Mouse (Mus musculus): ENCODE results near the gene Apoa2. TPM values are rescaled to one million over a fixed set of nuclear protein-coding genes. Genes with fewer than 3 reads are reported as not detected.

Apoa2 gene
- polyA plus RNA-seq (2014; fragmentation: Nextera tagmentation; extraction: Ambion mirVana), result 13.6 and 55.4 TPM in 2 replicates

DNA sequence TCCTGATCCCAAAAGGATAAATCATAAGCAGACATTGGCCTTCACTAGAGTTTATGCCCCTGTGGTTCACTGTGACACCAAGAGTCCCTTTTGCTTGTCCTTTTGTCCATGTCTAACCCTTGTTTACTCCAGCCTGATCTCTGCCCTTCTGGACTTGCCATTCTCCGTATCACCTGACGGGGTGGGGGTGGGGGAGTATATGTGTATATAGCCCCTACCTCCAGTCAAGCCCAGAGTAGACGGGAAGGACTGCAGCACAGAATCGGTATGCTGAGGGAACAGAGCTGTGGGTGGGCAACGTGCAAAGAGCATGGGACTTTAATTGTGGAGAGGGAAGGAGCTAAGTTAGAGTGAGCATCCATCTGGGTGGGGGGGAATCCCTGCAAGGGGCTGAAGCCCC is at the start of gene Apoa2:
TSS of gene Apoa2 (plus strand) at position 198 of the 400 bp plus-strand sequence.
- Histone ChIP-seq H3K27me3 (ENCODE audit: control insufficient read depth, insufficient read depth, low read length) (no peaks in the 10 kb centered on the region), H3K27ac (ENCODE audit: low read depth, low read length) (no peak within 1 kb of the TSS), H3K36me3 (ENCODE audit: control insufficient read depth, insufficient read depth, low read length) (peaks cover 2% of the 10 kb centered on the region), H3K4me2 (no peak within 1 kb of the TSS), H3K4me1 (ENCODE audit: control insufficient read depth, insufficient read depth, low read length) (peaks cover 13% of the 10 kb centered on the region), H3K4me3 (ENCODE audit: low read depth, low read length) (no peak within 1 kb of the TSS), H3K9ac (ENCODE audit: low read depth, low read length) (no peak within 1 kb of the TSS), H3K9me3 (replicated peaks; ENCODE audit: control insufficient read depth, low read length) (no peaks in the 10 kb centered on the region)
- WGBS (ENCODE audit: insufficient replicate concordance), result 77% methylated on average over 5 of the region's 5 CpGs
- no peak for ATAC-seq (replicated peaks; ENCODE audit: insufficient number of reproducible peaks, low FRiP score, low TSS enrichment)

DNA sequence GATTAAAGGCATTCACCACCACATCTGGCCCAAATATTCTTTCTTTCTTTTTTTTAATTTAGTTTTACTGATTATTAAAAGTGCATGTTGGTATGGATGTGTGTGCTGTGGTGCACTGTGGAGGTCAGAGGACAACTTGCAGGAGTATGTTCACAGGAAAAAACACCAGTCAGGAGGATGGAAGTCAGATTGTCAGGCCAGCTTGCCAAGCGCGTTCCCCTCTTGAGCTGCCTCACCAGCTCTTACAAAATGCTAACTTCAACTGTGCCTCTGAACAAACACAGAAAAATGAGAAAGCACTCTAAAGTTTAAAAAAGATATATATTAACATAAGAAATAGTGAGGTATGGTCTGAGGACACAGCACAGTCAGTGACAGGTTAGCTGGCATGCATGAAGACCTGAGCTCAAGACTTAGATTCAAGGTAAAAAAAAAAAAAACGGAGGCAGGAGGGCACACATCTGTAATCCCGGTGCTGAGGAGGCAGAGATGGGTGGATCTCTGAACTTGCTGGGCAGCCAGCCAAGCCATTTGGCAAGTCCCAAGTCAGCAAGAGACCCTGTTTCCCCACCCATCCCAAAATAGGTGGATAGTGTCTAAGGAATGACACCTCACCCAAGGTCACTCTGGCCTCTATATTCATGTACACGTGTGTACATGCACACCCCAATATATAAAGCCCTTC is 45.2 kb upstream of the Apoa2 start:
- no peaks in the 10 kb centered on the region for H3K27me3 ChIP-seq (ENCODE audit: control insufficient read depth, insufficient read depth, low read length)

DNA sequence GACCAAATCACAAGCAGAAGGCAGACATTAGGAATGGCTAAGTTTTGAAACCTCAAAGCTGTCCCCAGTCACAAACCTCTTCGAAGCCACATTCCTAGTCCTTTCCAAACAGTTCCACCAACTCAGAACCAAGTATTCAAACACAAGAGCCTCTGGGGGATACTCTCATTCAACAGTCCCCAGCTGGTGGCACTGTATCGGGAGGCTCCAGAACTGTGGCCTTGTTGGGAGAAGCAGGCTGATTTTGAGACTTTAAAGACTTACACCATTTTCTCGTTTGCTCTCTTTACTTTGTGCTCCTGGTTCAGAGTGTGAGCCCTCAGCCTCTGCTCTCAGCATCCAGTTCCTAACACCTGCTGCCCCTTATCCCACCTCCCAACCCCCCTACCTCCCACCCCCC is 41.8 kb upstream of the Apoa2 start:
- no peak overlapping the region for H3K9ac ChIP-seq (ENCODE audit: low read depth, low read length)
- H3K36me3 ChIP-seq (ENCODE audit: control insufficient read depth, insufficient read depth, low read length), result no peaks in the 10 kb centered on the region
- no peak for ATAC-seq (replicated peaks; ENCODE audit: insufficient number of reproducible peaks, low FRiP score, low TSS enrichment)
- no peak overlapping the region for H3K4me3 ChIP-seq (ENCODE audit: low read depth, low read length)
- H3K27me3 ChIP-seq (ENCODE audit: control insufficient read depth, insufficient read depth, low read length), result no peaks in the 10 kb centered on the region
- no peak overlapping the region for H3K4me2 ChIP-seq
- 86% methylated on average over 3 of the region's 3 CpGs for WGBS (ENCODE audit: insufficient replicate concordance)
- peaks cover 18% of the 10 kb centered on the region for H3K4me1 ChIP-seq (ENCODE audit: control insufficient read depth, insufficient read depth, low read length)
- no peak overlapping the region for H3K27ac ChIP-seq (ENCODE audit: low read depth, low read length)
- H3K9me3 ChIP-seq (replicated peaks; ENCODE audit: control insufficient read depth, low read length), result no peaks in the 10 kb centered on the region

More for the DNA sequence above, 45.2 kb upstream of the Apoa2 start:
- Histone ChIP-seq H3K4me3 (ENCODE audit: low read depth, low read length) (no peak overlapping the region), H3K4me2 (no peak overlapping the region), H3K9ac (ENCODE audit: low read depth, low read length) (no peak overlapping the region), H3K9me3 (replicated peaks; ENCODE audit: control insufficient read depth, low read length) (no peaks in the 10 kb centered on the region), H3K4me1 (ENCODE audit: control insufficient read depth, insufficient read depth, low read length) (peaks cover 5% of the 10 kb centered on the region; the same call in 1 of the 2 replicates), H3K27ac (ENCODE audit: low read depth, low read length) (no peak overlapping the region), H3K36me3 (ENCODE audit: control insufficient read depth, insufficient read depth, low read length) (no peaks in the 10 kb centered on the region)
- no peak for ATAC-seq (replicated peaks; ENCODE audit: insufficient number of reproducible peaks, low FRiP score, low TSS enrichment)
- 68% methylated on average over 5 of the region's 5 CpGs for WGBS (ENCODE audit: insufficient replicate concordance)

DNA sequence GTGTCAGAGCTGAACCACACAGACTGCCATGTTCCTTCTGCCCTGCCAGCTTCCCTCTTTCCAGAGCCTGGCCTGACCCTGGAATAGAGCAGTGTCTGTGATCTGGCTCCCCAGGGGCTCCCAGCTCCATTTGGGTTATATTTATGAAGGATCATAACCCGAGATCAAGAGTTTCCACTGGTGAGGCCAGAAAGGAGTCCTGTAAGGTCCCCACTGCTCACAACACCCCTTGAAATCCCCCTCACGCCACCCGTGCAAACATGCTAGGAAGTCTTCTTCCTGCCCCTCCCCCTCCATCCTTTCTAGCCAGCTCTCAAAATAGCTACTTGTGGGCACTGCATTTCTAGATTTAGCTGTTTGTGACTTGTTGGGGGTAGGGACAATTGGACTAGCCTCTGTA is 41.2 kb upstream of the Apoa2 start:
- ATAC-seq (replicated peaks; ENCODE audit: insufficient number of reproducible peaks, low FRiP score, low TSS enrichment), result no peak
- no peaks in the 10 kb centered on the region for H3K27me3 ChIP-seq (ENCODE audit: control insufficient read depth, insufficient read depth, low read length)
- H3K36me3 ChIP-seq (ENCODE audit: control insufficient read depth, insufficient read depth, low read length), result no peaks in the 10 kb centered on the region
- H3K4me2 ChIP-seq, result peak overlapping the region; percentile 9
- no peak overlapping the region for H3K4me3 ChIP-seq (ENCODE audit: low read depth, low read length)
- peaks cover 18% of the 10 kb centered on the region for H3K4me1 ChIP-seq (ENCODE audit: control insufficient read depth, insufficient read depth, low read length)
- 33% methylated on average over 3 of the region's 3 CpGs for WGBS (ENCODE audit: insufficient replicate concordance)
- H3K27ac ChIP-seq (ENCODE audit: low read depth, low read length), result peak overlapping the region; percentile 60; the same call in 1 of the 2 replicates
- no peaks in the 10 kb centered on the region for H3K9me3 ChIP-seq (replicated peaks; ENCODE audit: control insufficient read depth, low read length)
- no peak overlapping the region for H3K9ac ChIP-seq (ENCODE audit: low read depth, low read length)

DNA sequence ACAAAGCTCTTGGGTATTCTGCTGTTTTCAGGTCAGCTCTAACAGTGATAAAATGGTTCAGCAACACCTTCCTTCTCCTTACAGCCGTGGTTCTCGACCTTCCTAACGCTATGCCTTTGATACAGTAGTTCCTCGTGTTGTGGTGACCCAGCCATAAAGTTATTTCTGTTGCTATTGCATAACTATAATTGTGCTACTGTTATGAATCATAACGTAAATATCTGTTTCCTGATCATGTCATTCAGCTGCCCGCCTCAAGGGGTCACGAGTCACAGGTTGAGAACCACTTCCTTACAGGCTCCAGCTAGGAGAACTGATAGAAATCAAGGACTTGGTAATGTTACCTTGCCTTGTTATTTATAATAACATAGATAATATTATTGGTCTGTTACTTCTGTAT is 40.5 kb upstream of the Apoa2 start:
- Histone ChIP-seq H3K36me3 (ENCODE audit: control insufficient read depth, insufficient read depth, low read length) (no peaks in the 10 kb centered on the region), H3K4me3 (ENCODE audit: low read depth, low read length) (no peak overlapping the region), H3K27me3 (ENCODE audit: control insufficient read depth, insufficient read depth, low read length) (no peaks in the 10 kb centered on the region), H3K9ac (ENCODE audit: low read depth, low read length) (no peak overlapping the region), H3K4me1 (ENCODE audit: control insufficient read depth, insufficient read depth, low read length) (peaks cover 24% of the 10 kb centered on the region), H3K27ac (ENCODE audit: low read depth, low read length) (no peak overlapping the region), H3K4me2 (no peak overlapping the region), H3K9me3 (replicated peaks; ENCODE audit: control insufficient read depth, low read length) (no peaks in the 10 kb centered on the region)
- ATAC-seq (replicated peaks; ENCODE audit: insufficient number of reproducible peaks, low FRiP score, low TSS enrichment), result no peak
- WGBS (ENCODE audit: insufficient replicate concordance), result 70% methylated on average over 7 of the region's 7 CpGs

DNA sequence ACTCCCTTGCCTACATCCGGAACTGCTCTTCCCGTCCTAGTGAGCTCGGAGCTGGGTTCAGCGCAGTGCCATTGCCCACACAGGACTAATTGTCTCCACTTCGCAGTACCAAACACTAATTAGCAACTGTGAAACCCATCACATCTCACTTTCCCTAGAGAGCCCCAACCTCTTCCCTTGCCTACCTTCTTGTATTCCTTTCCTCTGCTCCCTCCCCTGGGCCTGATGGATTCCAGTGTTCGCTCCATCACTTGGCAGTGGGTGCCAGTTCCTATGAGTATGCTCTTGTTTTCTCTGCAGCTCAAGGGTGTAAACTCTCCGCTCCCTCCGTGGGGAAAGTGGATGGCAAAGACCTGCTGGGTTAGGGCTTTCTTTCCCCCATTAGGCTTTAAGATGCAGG is 39.2 kb upstream of the Apoa2 start:
- Histone ChIP-seq H3K9ac (ENCODE audit: low read depth, low read length) (no peak overlapping the region), H3K4me1 (ENCODE audit: control insufficient read depth, insufficient read depth, low read length) (peaks cover 31% of the 10 kb centered on the region), H3K27me3 (ENCODE audit: control insufficient read depth, insufficient read depth, low read length) (no peaks in the 10 kb centered on the region), H3K36me3 (ENCODE audit: control insufficient read depth, insufficient read depth, low read length) (no peaks in the 10 kb centered on the region), H3K27ac (ENCODE audit: low read depth, low read length) (no peak overlapping the region), H3K4me2 (no peak overlapping the region; the same call in 1 of the 2 replicates), H3K9me3 (replicated peaks; ENCODE audit: control insufficient read depth, low read length) (no peaks in the 10 kb centered on the region), H3K4me3 (ENCODE audit: low read depth, low read length) (no peak overlapping the region)
- no peak for ATAC-seq (replicated peaks; ENCODE audit: insufficient number of reproducible peaks, low FRiP score, low TSS enrichment)
- WGBS (ENCODE audit: insufficient replicate concordance), result 52% methylated on average over 8 of the region's 8 CpGs

DNA sequence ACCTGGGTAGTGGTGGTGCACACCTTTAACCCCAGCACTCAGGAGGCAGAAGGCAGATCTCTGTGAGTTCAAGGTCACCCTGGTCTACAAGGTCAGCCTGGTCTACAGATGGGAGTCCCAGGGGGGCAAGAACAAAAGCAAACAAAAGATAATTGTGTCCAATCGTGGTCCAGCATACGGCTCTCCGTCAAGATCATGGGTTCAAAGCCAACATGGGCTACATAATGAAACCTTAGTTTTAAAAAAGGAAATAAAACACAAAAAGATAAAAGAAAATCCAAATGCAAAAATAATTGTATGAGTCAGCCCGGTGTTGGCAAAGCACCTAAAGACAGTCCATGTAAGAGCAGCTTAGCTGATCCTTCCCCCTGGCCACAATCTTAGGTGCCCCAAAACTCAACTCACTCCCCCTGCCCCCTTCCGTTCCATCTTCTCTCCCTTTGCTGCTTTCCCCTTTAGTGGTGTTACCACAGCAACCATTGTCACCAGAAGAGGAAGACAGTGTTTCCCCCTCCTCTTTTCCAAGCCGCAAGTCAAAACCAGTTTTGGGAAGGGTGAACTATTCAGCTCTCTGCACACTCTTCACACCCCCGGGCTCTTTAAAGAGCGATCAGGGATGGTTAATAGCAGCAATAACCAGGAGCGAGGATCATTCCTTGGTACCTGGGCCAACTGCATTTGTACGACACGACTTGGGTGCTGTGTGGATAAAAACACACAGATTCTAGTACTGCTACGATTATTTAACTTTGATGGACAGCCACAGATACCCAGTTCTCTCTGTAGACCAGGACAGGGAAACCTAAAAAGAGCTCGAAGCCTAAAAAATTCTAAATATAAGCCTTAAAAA is 36.8 kb upstream of the Apoa2 start:
- Histone ChIP-seq H3K4me2 (no peak overlapping the region), H3K27ac (ENCODE audit: low read depth, low read length) (no peak overlapping the region), H3K4me3 (ENCODE audit: low read depth, low read length) (no peak overlapping the region), H3K9ac (ENCODE audit: low read depth, low read length) (no peak overlapping the region), H3K9me3 (replicated peaks; ENCODE audit: control insufficient read depth, low read length) (no peaks in the 10 kb centered on the region), H3K4me1 (ENCODE audit: control insufficient read depth, insufficient read depth, low read length) (peaks cover 37% of the 10 kb centered on the region), H3K27me3 (ENCODE audit: control insufficient read depth, insufficient read depth, low read length) (peaks cover 5% of the 10 kb centered on the region; the same call in 1 of the 2 replicates), H3K36me3 (ENCODE audit: control insufficient read depth, insufficient read depth, low read length) (no peaks in the 10 kb centered on the region)
- no peak for ATAC-seq (replicated peaks; ENCODE audit: insufficient number of reproducible peaks, low FRiP score, low TSS enrichment)
- 69% methylated on average over 13 of the region's 13 CpGs for WGBS (ENCODE audit: insufficient replicate concordance)

DNA sequence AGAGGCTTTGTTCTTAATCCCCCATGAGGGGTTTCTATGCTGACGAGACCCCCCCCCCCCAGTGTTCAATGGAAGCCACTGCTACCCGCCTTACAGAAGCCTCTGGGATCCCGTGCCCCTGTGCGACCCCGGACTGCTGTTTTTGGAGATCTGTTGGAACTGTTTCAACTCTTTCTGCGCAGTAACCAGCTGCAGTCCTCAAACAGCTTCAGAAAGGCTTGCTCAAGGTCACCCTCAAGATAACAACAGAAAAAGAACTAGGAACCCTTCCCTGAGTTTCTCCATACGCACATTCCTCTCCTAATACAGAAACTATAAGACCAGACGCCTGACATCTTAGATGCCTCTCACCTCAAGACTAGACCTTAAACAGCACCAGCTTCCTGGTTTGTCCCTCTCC is 35.8 kb upstream of the Apoa2 start:
- no peak overlapping the region for H3K4me3 ChIP-seq (ENCODE audit: low read depth, low read length)
- ATAC-seq (replicated peaks; ENCODE audit: insufficient number of reproducible peaks, low FRiP score, low TSS enrichment), result no peak
- peak overlapping the region; percentile 36 for H3K4me2 ChIP-seq
- H3K9ac ChIP-seq (ENCODE audit: low read depth, low read length), result peak overlapping the region; percentile 24; the same call in 1 of the 2 replicates
- H3K4me1 ChIP-seq (ENCODE audit: control insufficient read depth, insufficient read depth, low read length), result peaks cover 41% of the 10 kb centered on the region
- H3K9me3 ChIP-seq (replicated peaks; ENCODE audit: control insufficient read depth, low read length), result no peaks in the 10 kb centered on the region
- 17% methylated on average over 8 of the region's 8 CpGs for WGBS (ENCODE audit: insufficient replicate concordance)
- H3K36me3 ChIP-seq (ENCODE audit: control insufficient read depth, insufficient read depth, low read length), result no peaks in the 10 kb centered on the region
- peak overlapping the region; percentile 88 for H3K27ac ChIP-seq (ENCODE audit: low read depth, low read length)
- H3K27me3 ChIP-seq (ENCODE audit: control insufficient read depth, insufficient read depth, low read length), result peaks cover 12% of the 10 kb centered on the region; the same call in 1 of the 2 replicates

Measured in heart, embryonic 11.5 days (tissue).